Mouse (Mus musculus) gastrocnemius, postnatal 25 days (tissue): Measurements from ENCODE around the gene Aspg. TPM values are rescaled to one million over a fixed set of nuclear protein-coding genes. Genes with fewer than 3 reads are reported as not detected.

ENCODE experiments used
- DNase-seq: peaks from one replicate; pipeline ENCODE4 v3.0.0; 2022
- microRNA-seq, 2 experiments: library from miRNA; unstranded; fragments of <30 nt; microRNA quantifications; one replicate each; pipeline ENCODE4 v1.2.0; 2021; ENCODE audit warnings: borderline replicate concordance in 2 of 2
- total RNA-seq, 2 experiments: library from RNA; stranded (reverse); gene quantifications; 1 replicate in 1 of 2; 2 replicates in 1 of 2; pipeline ENCODE4 v1.2.3; 2021

Aspg gene
- total RNA-seq, 2 experiments from 2014 or later: not detected

- DNase-seq: peak; percentile 28
These were observed 44.9 kb downstream of the Aspg start for GRCm38 (mm10) chr12:112151244-112151979.

DNA sequence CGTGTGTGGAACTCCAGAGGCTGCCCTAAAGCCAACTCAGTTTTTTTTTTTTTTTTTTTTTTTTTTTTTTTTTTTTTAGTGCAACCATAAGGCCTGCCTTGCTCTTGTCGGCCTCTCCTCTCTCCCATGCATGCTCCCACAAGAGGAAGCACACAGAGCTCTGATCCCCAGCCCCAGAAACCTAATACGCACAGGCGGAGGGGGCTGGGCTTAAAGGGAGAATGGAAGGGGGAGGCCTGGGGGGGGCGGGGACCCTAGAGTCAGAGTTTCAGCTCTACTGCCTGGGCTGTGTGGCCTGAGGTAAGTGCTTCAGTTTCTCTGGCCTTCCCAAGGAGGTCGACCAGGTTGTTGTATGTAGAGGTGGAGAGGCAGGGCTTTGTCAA, 45.5 kb downstream of the Aspg start:
- no peak for DNase-seq

DNA sequence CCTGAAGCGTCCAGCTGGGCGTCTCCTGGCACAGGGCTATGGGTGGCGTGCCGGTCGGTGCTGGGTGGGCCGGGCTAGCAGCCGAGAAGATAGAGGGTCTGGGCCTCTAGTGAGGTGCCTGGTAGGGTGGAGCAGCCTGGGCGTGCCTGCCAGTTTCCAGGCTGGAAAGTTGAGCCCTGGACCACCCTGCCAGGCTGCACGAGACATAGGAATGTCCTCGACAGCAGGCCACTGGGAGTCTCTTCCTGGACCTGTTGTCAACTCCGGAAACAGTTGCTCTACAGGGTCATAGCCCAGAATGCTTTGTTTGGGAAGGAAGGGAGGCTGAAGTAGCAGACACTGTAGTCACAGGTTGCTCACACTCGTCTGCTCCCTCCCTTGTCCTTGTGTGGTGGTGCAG, 47.1 kb downstream of the Aspg start:
- no peak for DNase-seq

DNA sequence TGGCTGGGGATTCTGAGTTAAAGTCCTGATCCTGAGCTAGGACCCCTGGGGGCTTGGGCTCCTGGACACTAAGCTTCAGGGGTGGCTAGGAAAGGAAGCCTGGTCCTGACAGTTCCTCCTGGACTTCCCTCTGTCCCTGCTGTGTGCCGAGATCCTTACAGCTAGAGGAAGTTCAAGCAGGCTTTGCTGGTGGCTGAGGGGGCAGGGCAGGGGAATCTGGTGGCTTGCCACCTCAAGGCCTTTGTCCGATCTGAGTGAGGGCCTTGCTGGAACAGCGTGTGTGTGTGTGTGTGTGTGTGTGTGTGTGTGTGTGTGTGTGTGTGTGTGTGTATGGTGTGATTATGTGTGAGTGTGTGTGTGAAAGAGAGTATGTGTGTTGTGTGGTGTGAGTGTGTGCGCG, 48.0 kb downstream of the Aspg start:
- no peak for DNase-seq

DNA sequence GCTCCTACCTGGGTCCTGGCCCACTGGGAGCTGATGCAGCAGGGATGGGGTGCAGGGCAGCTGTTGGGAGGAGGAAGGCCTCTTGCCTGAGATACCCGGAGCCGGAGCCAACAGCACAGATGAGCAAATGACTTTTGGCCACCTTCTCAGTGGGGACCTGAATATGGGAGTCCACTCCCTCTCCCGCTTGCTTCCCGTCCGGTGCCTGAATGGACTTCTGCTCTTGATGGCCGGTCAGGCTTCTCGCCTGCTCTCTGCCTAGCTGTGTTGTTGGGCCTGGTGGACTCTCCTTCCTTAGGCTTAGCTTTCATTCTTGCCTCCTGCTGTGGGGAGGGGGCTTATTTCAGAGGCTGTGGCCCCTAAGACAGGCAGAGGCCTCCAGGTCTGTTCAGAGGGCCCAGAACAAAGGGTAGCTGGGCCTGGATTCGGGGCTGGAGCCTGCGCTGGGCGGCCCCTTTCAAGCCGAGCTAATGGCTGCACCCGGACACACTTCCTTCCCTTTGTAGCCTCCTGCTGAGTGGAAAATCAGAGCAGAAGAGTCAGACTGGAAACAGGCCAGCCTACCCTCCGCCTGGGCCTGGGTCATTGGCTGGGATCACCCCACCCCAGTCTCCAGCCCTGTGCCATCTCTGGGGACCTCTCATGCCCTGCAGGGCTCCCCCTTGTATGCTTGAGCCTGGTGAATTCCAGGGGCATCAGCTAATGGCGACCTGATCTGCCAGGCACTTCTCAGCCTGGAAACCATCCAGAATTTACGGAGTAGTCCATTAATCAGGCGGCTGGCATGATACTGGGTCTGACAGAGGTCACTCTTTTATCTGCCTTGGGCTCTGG, 49.0 kb downstream of the Aspg start:
- peak; percentile 24 for DNase-seq

GRCm38 (mm10) chr12:112156804-112157203, 50.3 kb downstream of the Aspg start:
- no peak for DNase-seq

GRCm38 (mm10) chr12:112158246-112158645, 51.8 kb downstream of the Aspg start:
- DNase-seq: no peak

DNA sequence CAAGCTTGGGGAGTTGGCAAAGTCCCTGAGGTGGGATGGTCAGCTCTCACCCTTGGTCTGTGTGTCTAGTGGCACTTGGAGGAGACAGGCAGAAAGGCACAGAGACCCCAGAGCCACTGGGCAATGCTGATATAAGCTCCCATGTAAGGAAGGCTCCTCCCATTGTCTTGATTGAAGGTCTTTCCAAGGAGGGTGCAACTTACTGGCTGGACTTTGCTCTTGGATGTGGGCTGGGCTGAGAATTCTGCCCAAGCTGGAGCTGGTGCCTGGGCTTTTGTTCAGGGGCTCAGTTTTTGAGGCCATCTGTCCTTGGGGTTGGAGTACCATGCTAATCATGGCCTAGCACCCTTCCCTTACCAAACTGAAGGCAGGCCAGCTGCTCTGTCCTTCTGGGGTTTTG, 52.3 kb downstream of the Aspg start:
- DNase-seq: no peak

DNA sequence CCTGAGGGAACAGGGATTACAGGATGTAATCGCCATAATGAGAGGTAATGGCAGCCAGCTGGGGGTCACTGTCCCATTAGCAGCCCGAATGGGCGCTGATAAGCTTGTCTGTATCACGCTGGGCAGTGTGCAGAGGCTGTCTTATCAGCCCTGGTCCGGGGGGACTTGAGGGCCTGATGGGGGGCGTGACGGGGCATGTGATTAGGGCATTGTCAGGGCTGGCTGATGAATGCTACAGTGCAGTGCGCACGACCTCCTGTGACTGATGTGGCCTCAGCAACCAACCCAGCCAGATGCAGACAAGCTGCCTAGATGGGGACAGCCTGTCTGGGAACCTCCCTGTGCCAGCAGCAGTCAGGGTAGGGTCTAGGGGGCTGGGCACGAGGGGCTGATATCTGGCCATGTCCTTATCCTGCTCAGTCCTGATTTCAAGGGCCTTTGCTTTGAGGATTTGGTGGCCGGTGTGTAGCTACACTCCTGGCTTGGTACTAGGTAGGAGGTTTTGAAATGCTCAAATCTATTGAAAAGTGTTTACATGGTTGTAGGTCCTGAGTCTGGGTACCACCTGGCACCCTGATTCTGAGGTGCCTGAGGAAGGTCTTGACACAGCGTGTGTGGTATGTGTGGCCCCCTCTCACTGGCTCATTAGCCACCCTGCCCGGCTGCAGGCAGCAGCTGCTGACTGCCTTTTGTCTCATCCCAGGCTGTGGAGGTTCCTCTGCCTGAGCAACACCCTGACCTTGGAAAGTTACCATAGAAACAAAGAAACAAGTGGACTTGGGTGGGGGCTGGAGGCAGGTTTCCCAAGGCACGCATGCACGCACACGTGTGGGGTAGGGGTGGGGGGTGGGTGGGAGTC, 57.7 kb downstream of the Aspg start:
- no peak for DNase-seq

DNA sequence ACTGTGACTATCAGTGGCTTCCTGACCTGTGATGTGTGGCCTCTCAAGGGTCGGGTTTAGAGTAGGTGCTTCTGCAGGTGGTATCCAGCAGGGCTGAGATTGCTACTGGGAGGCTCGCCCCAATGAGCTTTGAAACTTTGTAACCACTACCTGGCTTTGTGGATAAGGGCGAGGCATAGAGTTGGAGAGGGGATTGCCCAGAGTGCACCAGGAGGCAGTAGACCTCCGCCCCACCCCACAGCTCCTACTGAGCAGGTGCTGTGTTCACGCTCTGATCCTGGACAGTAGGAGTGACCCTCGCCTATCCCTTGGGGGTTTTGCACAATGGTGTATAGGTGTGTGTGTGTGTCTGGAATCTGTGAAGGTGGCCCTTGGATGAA, 58.4 kb downstream of the Aspg start:
- no peak for DNase-seq

- peak; percentile 59 for DNase-seq
These were observed 62.8 kb downstream of the Aspg start for GRCm38 (mm10) chr12:112169240-112169639.

- DNase-seq: no peak
These were observed 64.4 kb downstream of the Aspg start for GRCm38 (mm10) chr12:112170671-112171574.

DNA sequence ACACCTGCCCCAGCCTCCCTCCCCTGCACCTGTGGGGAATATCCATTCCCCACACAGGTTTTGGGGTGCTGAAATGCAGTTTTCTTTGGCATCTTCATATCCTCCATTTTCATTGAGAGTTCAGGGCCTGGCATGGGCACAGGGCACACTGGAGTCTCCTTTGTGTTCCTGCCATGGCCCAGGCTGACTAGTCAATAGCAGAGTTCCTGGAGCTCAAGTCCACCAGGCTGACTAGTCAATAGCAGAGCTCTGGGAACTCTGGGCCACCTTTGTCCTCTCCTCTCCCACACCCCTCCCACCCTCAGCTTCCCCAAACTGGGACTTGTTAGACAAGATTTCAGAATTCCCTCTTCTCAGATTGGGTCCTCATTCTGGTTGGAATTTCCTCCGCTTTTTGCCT, 65.2 kb downstream of the Aspg start:
- DNase-seq: no peak

GRCm38 (mm10) chr12:112172214-112172613, 65.7 kb downstream of the Aspg start:
- DNase-seq: no peak

Small RNA genes lying within 50 kb of the gene (microRNA-seq; reads per million reads assigned to microRNA genes)
- gene Mir203 (319 to 365 reads per million in 2 experiments), gene Mir3073a (0 reads per million in 2 experiments), gene Mir3073b (0 reads per million in 2 experiments)

Other genes with a start within 250 kb of the Aspg start
- 1 to 10 TPM; 5.3 to 6.1 TPM for gene Ppp1r13b, start 198.6 kb upstream of the Aspg start, total RNA-seq
- gene Atp5mpl, start 139.7 kb upstream of the Aspg start, total RNA-seq: 100 to 1,000 TPM; 775 to 816 TPM
- under 1 TPM; 0.08 to 0.46 TPM for gene Tdrd9, start 135.1 kb upstream of the Aspg start, total RNA-seq
- gene Rd3l, start 125.4 kb upstream of the Aspg start, total RNA-seq: not detected
- gene Kif26a, start 39.5 kb downstream of the Aspg start, total RNA-seq: 1 to 10 TPM; 5.3 to 5.5 TPM